Mouse (Mus musculus): ENCODE results near the gene Slit3.

Slit3 gene

GRCm38 (mm10) chr11:35295162-35295799 lies 174.3 kb downstream of the Slit3 start:
- peaks cover 13% of the 10 kb centered on the region for H3K4me1 ChIP-seq (replicated peaks; ENCODE audit: low read depth, low read length)
- H3K27me3 ChIP-seq (ENCODE audit: insufficient read depth, low read length): peaks cover 39% of the 10 kb centered on the region
- H3K9me3 ChIP-seq (ENCODE audit: low read length): no peaks in the 10 kb centered on the region
- TF ChIP-seq CTCF (conservative IDR thresholded peaks at IDR 0.05; ENCODE audit: low read length) (no peak), NANOG (IDR thresholded peaks at IDR 0.05; ENCODE audit: borderline replicate concordance, low read length) (peak; percentile 81; the same call in 1 of the 2 replicates)
- H3K36me3 ChIP-seq (ENCODE audit: insufficient read depth, low read length): no peaks in the 10 kb centered on the region
- no peak overlapping the region for H3K4me3 ChIP-seq (replicated peaks; ENCODE audit: low read length)

GRCm38 (mm10) chr11:35296803-35297202 lies 175.8 kb downstream of the Slit3 start:
- H3K9me3 ChIP-seq (ENCODE audit: low read length): no peaks in the 10 kb centered on the region
- no peak for TF ChIP-seq CTCF (conservative IDR thresholded peaks at IDR 0.05; ENCODE audit: low read length)
- TF ChIP-seq NANOG (IDR thresholded peaks at IDR 0.05; ENCODE audit: borderline replicate concordance, low read length): no peak
- TF ChIP-seq POU5F1 (IDR thresholded peaks at IDR 0.05; ENCODE audit: borderline replicate concordance, low read length): no peak
- H3K4me1 ChIP-seq (replicated peaks; ENCODE audit: low read depth, low read length): peaks cover 15% of the 10 kb centered on the region

GRCm38 (mm10) chr11:35297319-35297718 lies 176.3 kb downstream of the Slit3 start:
- Histone ChIP-seq H3K9me3 (ENCODE audit: low read length) (no peaks in the 10 kb centered on the region), H3K36me3 (ENCODE audit: insufficient read depth, low read length) (no peaks in the 10 kb centered on the region), H3K4me3 (replicated peaks; ENCODE audit: low read length) (no peak overlapping the region), H3K4me1 (replicated peaks; ENCODE audit: low read depth, low read length) (peaks cover 20% of the 10 kb centered on the region), H3K27me3 (ENCODE audit: insufficient read depth, low read length) (peaks cover 31% of the 10 kb centered on the region)
- TF ChIP-seq NANOG (IDR thresholded peaks at IDR 0.05; ENCODE audit: borderline replicate concordance, low read length) (no peak), CTCF (conservative IDR thresholded peaks at IDR 0.05; ENCODE audit: low read length) (no peak), POU5F1 (IDR thresholded peaks at IDR 0.05; ENCODE audit: borderline replicate concordance, low read length) (no peak)

More at GRCm38 (mm10) chr11:35296803-35297202, 175.8 kb downstream of the Slit3 start:
- Histone ChIP-seq H3K27me3 (ENCODE audit: insufficient read depth, low read length) (peaks cover 31% of the 10 kb centered on the region), H3K4me3 (replicated peaks; ENCODE audit: low read length) (no peak overlapping the region), H3K36me3 (ENCODE audit: insufficient read depth, low read length) (no peaks in the 10 kb centered on the region)

- H3K27me3 ChIP-seq (ENCODE audit: insufficient read depth, low read length): peaks cover 25% of the 10 kb centered on the region
- no peaks in the 10 kb centered on the region for H3K9me3 ChIP-seq (ENCODE audit: low read length)
- no peak overlapping the region for H3K4me3 ChIP-seq (replicated peaks; ENCODE audit: low read length)
- no peak for TF ChIP-seq CTCF (conservative IDR thresholded peaks at IDR 0.05; ENCODE audit: low read length)
- no peak for TF ChIP-seq NANOG (IDR thresholded peaks at IDR 0.05; ENCODE audit: borderline replicate concordance, low read length)
- no peak for TF ChIP-seq POU5F1 (IDR thresholded peaks at IDR 0.05; ENCODE audit: borderline replicate concordance, low read length)
- H3K4me1 ChIP-seq (replicated peaks; ENCODE audit: low read depth, low read length): peaks cover 28% of the 10 kb centered on the region
- no peaks in the 10 kb centered on the region for H3K36me3 ChIP-seq (ENCODE audit: insufficient read depth, low read length)
These were observed 177.5 kb downstream of the Slit3 start for GRCm38 (mm10) chr11:35298526-35298925.

GRCm38 (mm10) chr11:35299857-35300375 lies 178.9 kb downstream of the Slit3 start:
- TF ChIP-seq NANOG (IDR thresholded peaks at IDR 0.05; ENCODE audit: borderline replicate concordance, low read length) (no peak), CTCF (conservative IDR thresholded peaks at IDR 0.05; ENCODE audit: low read length) (no peak), POU5F1 (IDR thresholded peaks at IDR 0.05; ENCODE audit: borderline replicate concordance, low read length) (no peak)
- Histone ChIP-seq H3K4me3 (replicated peaks; ENCODE audit: low read length) (no peak overlapping the region), H3K4me1 (replicated peaks; ENCODE audit: low read depth, low read length) (peaks cover 23% of the 10 kb centered on the region), H3K36me3 (ENCODE audit: insufficient read depth, low read length) (no peaks in the 10 kb centered on the region), H3K9me3 (ENCODE audit: low read length) (no peaks in the 10 kb centered on the region), H3K27me3 (ENCODE audit: insufficient read depth, low read length) (peaks cover 27% of the 10 kb centered on the region)

- Histone ChIP-seq H3K36me3 (ENCODE audit: insufficient read depth, low read length) (no peaks in the 10 kb centered on the region), H3K9me3 (ENCODE audit: low read length) (no peaks in the 10 kb centered on the region; the same call in 1 of the 2 replicates), H3K27me3 (ENCODE audit: insufficient read depth, low read length) (peaks cover 23% of the 10 kb centered on the region), H3K4me1 (replicated peaks; ENCODE audit: low read depth, low read length) (peaks cover 14% of the 10 kb centered on the region; the same call in 1 of the 2 replicates), H3K4me3 (replicated peaks; ENCODE audit: low read length) (no peak overlapping the region)
- TF ChIP-seq CTCF (conservative IDR thresholded peaks at IDR 0.05; ENCODE audit: low read length) (no peak), POU5F1 (IDR thresholded peaks at IDR 0.05; ENCODE audit: borderline replicate concordance, low read length) (no peak), NANOG (IDR thresholded peaks at IDR 0.05; ENCODE audit: borderline replicate concordance, low read length) (no peak)
These were observed 181.2 kb downstream of the Slit3 start for GRCm38 (mm10) chr11:35302272-35302671.

- no peak overlapping the region for H3K4me3 ChIP-seq (replicated peaks; ENCODE audit: low read length)
- peaks cover 17% of the 10 kb centered on the region for H3K27me3 ChIP-seq (ENCODE audit: insufficient read depth, low read length)
- peaks cover 14% of the 10 kb centered on the region; the same call in 1 of the 2 replicates for H3K4me1 ChIP-seq (replicated peaks; ENCODE audit: low read depth, low read length)
- H3K36me3 ChIP-seq (ENCODE audit: insufficient read depth, low read length): no peaks in the 10 kb centered on the region
- H3K9me3 ChIP-seq (ENCODE audit: low read length): no peaks in the 10 kb centered on the region; the same call in 1 of the 2 replicates
- TF ChIP-seq POU5F1 (IDR thresholded peaks at IDR 0.05; ENCODE audit: borderline replicate concordance, low read length) (no peak), NANOG (IDR thresholded peaks at IDR 0.05; ENCODE audit: borderline replicate concordance, low read length) (no peak), CTCF (conservative IDR thresholded peaks at IDR 0.05; ENCODE audit: low read length) (no peak)
These were observed 183.4 kb downstream of the Slit3 start for GRCm38 (mm10) chr11:35304216-35304975.

- H3K9me3 ChIP-seq (ENCODE audit: low read length): no peaks in the 10 kb centered on the region; the same call in 1 of the 2 replicates
- no peak for TF ChIP-seq CTCF (conservative IDR thresholded peaks at IDR 0.05; ENCODE audit: low read length)
- no peak for TF ChIP-seq NANOG (IDR thresholded peaks at IDR 0.05; ENCODE audit: borderline replicate concordance, low read length)
- no peak for TF ChIP-seq POU5F1 (IDR thresholded peaks at IDR 0.05; ENCODE audit: borderline replicate concordance, low read length)
- peaks cover 14% of the 10 kb centered on the region; the same call in 1 of the 2 replicates for H3K4me1 ChIP-seq (replicated peaks; ENCODE audit: low read depth, low read length)
- peaks cover 11% of the 10 kb centered on the region; the same call in 1 of the 2 replicates for H3K27me3 ChIP-seq (ENCODE audit: insufficient read depth, low read length)
- no peak overlapping the region for H3K4me3 ChIP-seq (replicated peaks; ENCODE audit: low read length)
- H3K36me3 ChIP-seq (ENCODE audit: insufficient read depth, low read length): no peaks in the 10 kb centered on the region
These were observed 184.1 kb downstream of the Slit3 start for GRCm38 (mm10) chr11:35305111-35305510.

Measured in E14TG2a.4 (cell line).